Mouse (Mus musculus) kidney, embryonic 14.5 days (tissue): ENCODE data around the gene Tomm22. TPM values are rescaled to one million over a fixed set of nuclear protein-coding genes. Genes with fewer than 3 reads are reported as not detected.

Experiments used
- ATAC-seq: fragments of 200-750 bp; cut with Nextera tagmentation; 2 replicates; pipeline ENCODE4 v1.8.0; 2017; ENCODE audit warnings: moderate number of reproducible peaks, mild to moderate bottlenecking, moderate TSS enrichment, moderate library complexity; ENCODE audit not compliant: low FRiP score, low TSS enrichment
- H3K27ac ChIP-seq: fragments of 300-500 bp; sonication (generic); 2 replicates; pipeline ENCODE4 v1.5.1; 2014; ENCODE audit warnings: low read depth, mild to moderate bottlenecking, low read length, moderate library complexity, mixed read lengths
- H3K27me3 ChIP-seq: fragments of 300-500 bp; sonication (generic); 2 replicates; pipeline ENCODE4 v1.6.1; 2014; ENCODE audit warnings: mild to moderate bottlenecking, low read length; ENCODE audit not compliant: control insufficient read depth, insufficient read depth
- H3K36me3 ChIP-seq: fragments of 300-500 bp; sonication (generic); 2 replicates; pipeline ENCODE4 v1.6.1; 2014; ENCODE audit warnings: low read length, mixed read lengths; ENCODE audit not compliant: control insufficient read depth, insufficient read depth
- H3K4me1 ChIP-seq: fragments of 300-500 bp; sonication (generic); 2 replicates; pipeline ENCODE4 v1.6.1; 2014; ENCODE audit warnings: low read length, mixed read lengths; ENCODE audit not compliant: control insufficient read depth, insufficient read depth
- H3K4me2 ChIP-seq: fragments of 300-500 bp; sonication (generic); replicated peaks from 2 replicates; pipeline ENCODE4 v1.6.1; 2014; ENCODE audit warnings: low read depth, mild to moderate bottlenecking, low read length
- H3K4me3 ChIP-seq: fragments of 300-500 bp; sonication (generic); 2 replicates; pipeline ENCODE4 v1.5.1; 2014; ENCODE audit warnings: mild to moderate bottlenecking, low read length
- H3K9ac ChIP-seq: fragments of 300-500 bp; sonication (generic); 2 replicates; pipeline ENCODE4 v1.6.1; 2014; ENCODE audit warnings: low read depth, mild to moderate bottlenecking, low read length, moderate library complexity
- H3K9me3 ChIP-seq: fragments of 300-500 bp; sonication (generic); 2 replicates; pipeline ENCODE4 v1.6.1; 2016; ENCODE audit warnings: low read length; ENCODE audit not compliant: control insufficient read depth
- WGBS: fragments of 180-500 bp; shearing (Covaris S2); extraction: QIAGEN DNeasy Blood & Tissue Kit; methylation state at CpG from one replicate; pipeline ENCODE4 v1.1.7; 2014; 5-methylcytosine and 5-hydroxymethylcytosine counted together
- polyA plus RNA-seq: library from polyadenylated mRNA; unstranded; fragments of >200 nt; fragmentation: Nextera tagmentation; extraction: Ambion mirVana; gene quantifications from 2 replicates; pipeline ENCODE4 v1.2.1, GENCODE M21; 2014

The Tomm22 gene
- polyA plus RNA-seq, 1 experiment from 2014 or later = 274 TPM

- H3K27ac ChIP-seq = no peak overlapping the region
- 79% methylated on average over 2 of the region's 2 CpGs for WGBS
- no peak for ATAC-seq
- no peaks in the 10 kb centered on the region for H3K27me3 ChIP-seq
- H3K36me3 ChIP-seq = peaks cover 6% of the 10 kb centered on the region; the same call in 1 of the 2 replicates
- peaks cover 22% of the 10 kb centered on the region for H3K4me1 ChIP-seq
- H3K4me3 ChIP-seq = no peak overlapping the region
- H3K9me3 ChIP-seq = no peaks in the 10 kb centered on the region
- H3K4me2 ChIP-seq = no peak overlapping the region
- no peak overlapping the region for H3K9ac ChIP-seq
Measured at GRCm38 (mm10) chr15:79696508-79696907, 25.8 kb downstream of the Tomm22 start.

- no peaks in the 10 kb centered on the region for H3K9me3 ChIP-seq
- no peak for ATAC-seq
- no peak overlapping the region for H3K9ac ChIP-seq
- no peak overlapping the region for H3K4me3 ChIP-seq
- H3K36me3 ChIP-seq = peaks cover 6% of the 10 kb centered on the region; the same call in 1 of the 2 replicates
- no peaks in the 10 kb centered on the region for H3K27me3 ChIP-seq
- WGBS = 74% methylated on average over 6 of the region's 6 CpGs
- no peak overlapping the region for H3K4me2 ChIP-seq
- peaks cover 17% of the 10 kb centered on the region for H3K4me1 ChIP-seq
- no peak overlapping the region for H3K27ac ChIP-seq
Measured at GRCm38 (mm10) chr15:79697011-79697410, 26.4 kb downstream of the Tomm22 start.

GRCm38 (mm10) chr15:79697558-79698187, 27.0 kb downstream of the Tomm22 start:
- no peak overlapping the region for H3K4me3 ChIP-seq
- H3K9me3 ChIP-seq = no peaks in the 10 kb centered on the region
- no peaks in the 10 kb centered on the region for H3K27me3 ChIP-seq
- no peak overlapping the region for H3K4me2 ChIP-seq
- H3K27ac ChIP-seq = no peak overlapping the region
- H3K36me3 ChIP-seq = peaks cover 6% of the 10 kb centered on the region; the same call in 1 of the 2 replicates
- no peak for ATAC-seq
- H3K4me1 ChIP-seq = peaks cover 14% of the 10 kb centered on the region
- no peak overlapping the region for H3K9ac ChIP-seq
- 42% methylated on average over 9 of the region's 9 CpGs for WGBS

GRCm38 (mm10) chr15:79706603-79707214, 36.0 kb downstream of the Tomm22 start:
- peaks cover 27% of the 10 kb centered on the region for H3K36me3 ChIP-seq
- H3K4me3 ChIP-seq = no peak overlapping the region
- H3K9me3 ChIP-seq = no peaks in the 10 kb centered on the region
- WGBS = 82% methylated on average over 17 of the region's 17 CpGs
- H3K27ac ChIP-seq = no peak overlapping the region
- H3K4me2 ChIP-seq = no peak overlapping the region
- no peak for ATAC-seq
- H3K9ac ChIP-seq = no peak overlapping the region
- H3K27me3 ChIP-seq = no peaks in the 10 kb centered on the region
- H3K4me1 ChIP-seq = no peaks in the 10 kb centered on the region

- H3K4me2 ChIP-seq = no peak overlapping the region
- no peaks in the 10 kb centered on the region for H3K4me1 ChIP-seq
- no peaks in the 10 kb centered on the region for H3K27me3 ChIP-seq
- no peak overlapping the region for H3K9ac ChIP-seq
- 92% methylated on average over 5 of the region's 5 CpGs for WGBS
- H3K27ac ChIP-seq = no peak overlapping the region
- H3K36me3 ChIP-seq = peaks cover 39% of the 10 kb centered on the region
- H3K9me3 ChIP-seq = no peaks in the 10 kb centered on the region
- H3K4me3 ChIP-seq = no peak overlapping the region
- no peak for ATAC-seq
Measured at GRCm38 (mm10) chr15:79708229-79708822, 37.7 kb downstream of the Tomm22 start.

GRCm38 (mm10) chr15:79715646-79716045, 45.0 kb downstream of the Tomm22 start:
- 95% methylated on average over 7 of the region's 7 CpGs for WGBS
- ATAC-seq = no peak
- Histone ChIP-seq H3K36me3 (peaks cover 80% of the 10 kb centered on the region), H3K4me3 (no peak overlapping the region), H3K27ac (no peak overlapping the region), H3K9me3 (no peaks in the 10 kb centered on the region), H3K9ac (no peak overlapping the region), H3K4me1 (no peaks in the 10 kb centered on the region), H3K27me3 (no peaks in the 10 kb centered on the region), H3K4me2 (no peak overlapping the region)

GRCm38 (mm10) chr15:79716710-79717109, 46.0 kb downstream of the Tomm22 start:
- ATAC-seq = no peak
- WGBS = 90% methylated on average over 6 of the region's 6 CpGs
- no peak overlapping the region for H3K27ac ChIP-seq

GRCm38 (mm10) chr15:79720267-79720666, 49.6 kb downstream of the Tomm22 start:
- Histone ChIP-seq H3K36me3 (peaks cover 68% of the 10 kb centered on the region), H3K9ac (no peak overlapping the region), H3K4me3 (no peak overlapping the region), H3K4me2 (no peak overlapping the region), H3K4me1 (no peaks in the 10 kb centered on the region), H3K27ac (no peak overlapping the region), H3K27me3 (no peaks in the 10 kb centered on the region), H3K9me3 (no peaks in the 10 kb centered on the region)
- WGBS = 92% methylated on average over 8 of the region's 8 CpGs
- ATAC-seq = no peak

More at GRCm38 (mm10) chr15:79716710-79717109, 46.0 kb downstream of the Tomm22 start:
- Histone ChIP-seq H3K4me3 (no peak overlapping the region), H3K27me3 (no peaks in the 10 kb centered on the region), H3K4me2 (no peak overlapping the region), H3K4me1 (no peaks in the 10 kb centered on the region), H3K9me3 (no peaks in the 10 kb centered on the region), H3K9ac (no peak overlapping the region), H3K36me3 (peaks cover 82% of the 10 kb centered on the region)

- Histone ChIP-seq H3K36me3 (peaks cover 70% of the 10 kb centered on the region), H3K9me3 (no peaks in the 10 kb centered on the region), H3K27ac (no peak overlapping the region), H3K4me1 (no peaks in the 10 kb centered on the region), H3K4me2 (no peak overlapping the region), H3K9ac (no peak overlapping the region), H3K27me3 (no peaks in the 10 kb centered on the region), H3K4me3 (no peak overlapping the region)
- WGBS = 85% methylated on average over 4 of the region's 4 CpGs
- ATAC-seq = no peak
Measured at GRCm38 (mm10) chr15:79720796-79721195, 50.1 kb downstream of the Tomm22 start.
